Mouse (Mus musculus) thymus, adult 18-20 months (tissue): ENCODE data around the gene Rnf212b.

Experiments used
- DNase-seq, 2 experiments: peaks; one replicate each; pipeline ENCODE4 v3.0.0; 2022; ENCODE audit warnings: mixed read lengths in 2 of 2

The Rnf212b gene

GRCm38 (mm10) chr14:54799686-54800085, 14.3 kb upstream of the Rnf212b start:
- DNase-seq: no peak

- no peak for DNase-seq
These were observed 11.5 kb upstream of the Rnf212b start for GRCm38 (mm10) chr14:54802428-54802827.

GRCm38 (mm10) chr14:54806124-54806523, 7.8 kb upstream of the Rnf212b start:
- no peak for DNase-seq

GRCm38 (mm10) chr14:54808718-54809667, 4.9 kb upstream of the Rnf212b start:
- no peak for DNase-seq

GRCm38 (mm10) chr14:54809668-54810033, 4.3 kb upstream of the Rnf212b start:
- no peak for DNase-seq

GRCm38 (mm10) chr14:54815737-54816136, 1.8 kb downstream of the Rnf212b start:
- no peak for DNase-seq

- peak in 1 of 2 experiments; percentile 12 for DNase-seq
These were observed 3.9 kb downstream of the Rnf212b start for GRCm38 (mm10) chr14:54817791-54818190.

- no peak for DNase-seq
These were observed 8.4 kb downstream of the Rnf212b start for GRCm38 (mm10) chr14:54822301-54822700.

- DNase-seq: no peak
These were observed 9.8 kb downstream of the Rnf212b start for GRCm38 (mm10) chr14:54823716-54824115.

GRCm38 (mm10) chr14:54843461-54843860, 29.5 kb downstream of the Rnf212b start:
- no peak for DNase-seq

GRCm38 (mm10) chr14:54855726-54856125, 41.8 kb downstream of the Rnf212b start:
- DNase-seq: no peak

- DNase-seq: no peak
These were observed 42.8 kb downstream of the Rnf212b start for GRCm38 (mm10) chr14:54856703-54857102.

GRCm38 (mm10) chr14:54857891-54858290, 44.0 kb downstream of the Rnf212b start:
- no peak for DNase-seq

- DNase-seq: peak in 1 of 2 experiments; percentile 19
These were observed 46.6 kb downstream of the Rnf212b start for GRCm38 (mm10) chr14:54860511-54860910.

- peak; percentile 76 to 78 for DNase-seq
These were observed 49.8 kb downstream of the Rnf212b start for GRCm38 (mm10) chr14:54863501-54864312.

- DNase-seq: no peak
These were observed 50.5 kb downstream of the Rnf212b start for GRCm38 (mm10) chr14:54864313-54865036.

- no peak for DNase-seq
These were observed 51.7 kb downstream of the Rnf212b start for GRCm38 (mm10) chr14:54865626-54866025.

- DNase-seq: no peak
These were observed 52.3 kb downstream of the Rnf212b start for GRCm38 (mm10) chr14:54866268-54866667.

- DNase-seq: no peak
These were observed 53.0 kb downstream of the Rnf212b start for GRCm38 (mm10) chr14:54866936-54867335.

GRCm38 (mm10) chr14:54868026-54868425, 54.1 kb downstream of the Rnf212b start:
- DNase-seq: no peak

GRCm38 (mm10) chr14:54870861-54871260, 56.9 kb downstream of the Rnf212b start, which contains the start of gene Homez:
TSS of gene Homez (minus strand) at chr14:54870961.
- DNase-seq: no peak

GRCm38 (mm10) chr14:54874165-54874564, 60.2 kb downstream of the Rnf212b start:
- DNase-seq: no peak
